Mouse (Mus musculus) ES-Bruce4 (cell line): ENCODE results near the gene Phkg2.

Source experiments
- CTCF ChIP-seq: IDR thresholded peaks from one replicate; pipeline ENCODE4 v1.8.1; 2011; ENCODE audit warnings: low read depth, low read length
- EP300 ChIP-seq: IDR thresholded peaks from 2 replicates; pipeline ENCODE4 v1.6.1; 2011; ENCODE audit warnings: low read depth, low read length; ENCODE audit not compliant: insufficient read depth
- POLR2A ChIP-seq: IDR thresholded peaks from one replicate; pipeline ENCODE4 v1.8.1; 2011; ENCODE audit warnings: low read length; ENCODE audit not compliant: insufficient read depth

DNA sequence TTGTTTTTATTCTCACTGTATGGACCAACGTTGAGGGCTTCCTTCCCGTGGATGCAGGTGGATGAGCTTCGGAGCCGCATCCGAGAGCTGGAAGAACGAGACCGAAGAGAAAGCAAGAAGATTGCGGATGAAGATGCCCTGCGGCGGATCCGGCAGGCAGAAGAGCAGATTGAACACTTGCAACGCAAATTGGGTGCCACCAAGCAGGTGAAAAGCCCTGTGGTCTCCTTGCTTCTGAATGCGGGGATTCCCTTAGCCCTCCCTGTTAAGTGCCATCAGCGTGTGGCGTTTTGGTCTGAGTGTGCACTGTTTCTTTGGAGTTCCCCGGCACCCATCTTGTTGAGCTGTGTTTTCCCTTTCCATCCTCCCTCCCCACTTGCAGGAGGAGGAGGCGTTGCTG is 23.6 kb downstream of the Phkg2 start:
- TF ChIP-seq POLR2A (no peak), CTCF (no peak), EP300 (no peak)
